Mouse (Mus musculus) natural killer cell, adult 2 months (primary cell): ENCODE results near the gene Ly6g6d.

ENCODE experiments used
- DNase-seq, 2 experiments: peaks; one replicate each; pipeline ENCODE4 v3.0.0; 2022; ENCODE audit warnings: low spot score in 2 of 2

Gene Ly6g6d

DNA sequence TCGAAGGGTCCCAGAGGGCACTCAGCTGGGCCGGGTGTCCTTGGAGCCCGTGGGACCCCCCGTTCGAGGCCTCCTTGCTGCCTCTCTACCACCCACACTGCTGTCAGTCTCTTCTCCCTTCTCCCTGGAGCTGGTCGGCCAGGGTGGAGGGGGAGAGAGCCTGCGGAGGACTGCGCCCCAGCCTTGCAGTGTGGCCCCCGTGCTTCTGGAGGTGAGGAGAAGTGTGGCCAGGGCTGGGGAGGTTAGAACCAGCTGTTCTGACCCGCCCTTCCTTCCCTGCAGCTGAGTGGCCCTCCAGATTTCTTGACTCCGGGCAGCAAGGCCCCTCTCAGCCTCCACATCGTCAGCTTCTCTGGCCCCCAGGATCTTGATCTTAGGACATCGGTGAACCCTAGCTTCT lies 53.6 kb downstream of the Ly6g6d start:
- no peak for DNase-seq

DNA sequence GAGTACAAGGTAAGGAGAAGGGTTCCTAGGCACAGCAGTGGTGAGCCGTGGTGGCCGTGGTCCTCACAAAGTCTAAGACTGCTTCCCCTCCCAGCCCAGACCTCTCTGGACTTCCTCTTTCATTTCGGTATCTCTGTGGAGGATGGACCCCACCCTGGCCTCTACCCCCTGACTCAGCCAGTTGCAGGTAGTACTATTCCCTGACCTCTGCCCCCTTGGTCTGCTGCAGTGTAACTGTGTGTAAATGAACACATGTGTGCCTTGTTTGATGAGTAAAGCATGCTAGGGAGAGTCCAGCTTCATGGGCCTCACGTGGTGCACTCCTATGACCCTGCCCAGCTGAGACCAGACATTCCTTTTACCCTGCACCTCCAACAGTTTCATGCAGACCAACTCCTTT lies 54.1 kb downstream of the Ly6g6d start:
- no peak for DNase-seq

DNA sequence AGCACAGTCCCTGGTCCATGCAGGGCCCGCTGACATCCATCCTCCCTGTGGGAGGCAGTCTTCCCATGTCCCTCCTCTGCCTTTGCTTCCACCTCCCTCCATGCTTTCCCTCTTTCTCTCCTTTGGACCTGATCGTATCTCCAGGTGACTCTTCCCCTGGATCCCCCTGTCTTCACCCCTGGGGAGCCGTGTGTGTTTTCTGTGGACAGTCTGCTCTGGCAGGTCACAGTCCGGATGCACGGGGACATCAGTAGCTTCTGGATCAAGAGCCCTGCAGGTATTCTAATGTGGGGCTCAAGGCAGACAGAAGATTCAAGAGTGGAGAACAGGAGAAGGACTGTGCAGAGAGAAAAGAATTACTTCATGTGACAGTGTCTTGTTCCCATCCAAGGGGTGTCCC lies 54.6 kb downstream of the Ly6g6d start:
- DNase-seq, result no peak

DNA sequence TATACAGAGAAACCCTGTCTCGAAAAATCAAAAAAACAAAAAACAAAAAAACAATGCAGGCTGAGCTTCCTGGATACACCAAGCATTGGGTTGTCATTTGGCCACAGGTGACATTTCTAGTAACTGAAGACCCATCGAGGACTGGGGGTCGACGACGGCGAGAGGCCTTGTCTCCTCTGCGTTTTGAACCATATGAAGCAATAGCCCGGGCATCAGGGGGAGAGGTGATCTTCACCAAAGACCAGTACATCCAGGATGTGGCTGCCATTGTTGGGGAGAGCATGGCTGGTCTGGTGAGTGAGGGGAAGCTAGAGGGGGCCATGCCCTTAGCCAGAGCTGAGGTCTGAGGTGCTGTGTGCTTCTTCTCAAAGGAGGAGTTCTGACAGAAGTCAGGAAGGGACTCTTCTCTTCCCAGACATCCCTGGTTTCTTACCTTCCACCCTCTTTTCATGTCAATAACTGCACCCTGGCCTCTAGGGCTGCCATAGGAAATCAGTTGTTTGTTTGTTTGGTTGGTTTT lies 55.3 kb downstream of the Ly6g6d start:
- DNase-seq, result no peak

DNA sequence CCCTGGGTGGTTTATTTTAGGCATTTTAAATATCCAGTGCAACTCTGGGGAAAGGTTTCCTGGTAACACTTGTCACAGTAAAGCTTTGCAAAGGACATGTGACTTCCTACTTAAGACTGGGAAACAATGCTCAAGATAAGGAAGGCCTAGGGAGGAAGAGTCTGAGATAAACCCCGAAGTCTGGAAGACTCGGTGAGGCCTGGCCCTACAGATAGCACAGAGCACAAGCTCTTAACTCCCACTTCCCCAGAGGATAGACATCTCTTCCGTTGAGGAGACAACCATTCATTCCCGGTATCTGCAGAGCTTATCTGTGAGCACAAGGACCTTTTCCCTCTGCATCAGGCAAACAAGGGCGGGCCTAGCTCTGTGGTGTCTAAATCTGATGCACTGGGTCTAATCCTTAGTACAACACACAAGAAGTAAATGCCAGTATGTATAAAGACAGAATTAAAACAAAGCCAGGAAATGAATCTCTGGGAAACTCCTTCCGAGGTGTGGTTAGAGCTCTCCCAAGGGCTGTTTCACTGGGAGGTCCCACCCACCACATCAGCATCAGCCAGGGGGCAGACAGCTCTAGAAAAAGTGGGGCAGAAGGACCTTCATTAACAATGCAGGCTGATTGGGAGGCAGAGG lies 55.9 kb downstream of the Ly6g6d start:
- no peak for DNase-seq
